20 mouse cellular contexts compared by ENCODE assay signal in the genomic region with DNA sequence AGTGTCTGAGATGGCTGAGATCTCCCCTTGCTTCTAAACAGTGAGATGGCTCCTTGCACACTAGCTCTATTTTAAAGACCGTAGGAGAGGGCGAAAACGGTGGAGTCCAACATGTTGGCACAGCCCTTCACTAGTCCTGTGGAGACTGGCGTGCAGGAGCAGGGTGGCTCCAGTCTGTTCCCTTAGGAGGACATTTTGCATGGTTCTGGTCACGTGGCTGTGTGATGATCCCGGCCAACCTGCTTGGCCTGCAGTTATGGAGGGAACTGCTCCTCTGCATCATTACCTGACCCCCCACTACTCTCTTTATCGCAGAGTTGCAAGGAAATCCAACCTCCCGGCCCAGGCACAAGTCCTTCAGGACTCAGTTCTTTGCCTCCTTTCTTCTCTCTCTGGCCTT. TPM values are rescaled to one million over a fixed set of nuclear protein-coding genes. Genes with fewer than 3 reads are reported as not detected.
DNase-seq lines count a peak whose midpoint lies in the region; ATAC-seq lines count a peak whose summit lies in the region.
"Had no signal": no experiment of that assay in that cellular context is flagged by ENCODE, and none has a peak within 500 bp of the region (broad histone marks: within the 10 kb centered on the region; RNA-seq: fewer than 3 reads in every experiment).

No protein-coding gene starts in this region.

- peak overlapping the region; percentile 6; the same call in 1 of the 2 replicates for H3K9ac ChIP-seq in lung, embryonic 16.5 days (ENCODE audit: low read length)
- peak overlapping the region; percentile 47 for H3K9ac ChIP-seq in intestine, embryonic 16.5 days (ENCODE audit: low read depth, low read length)
- no peak overlapping the region for H3K9ac ChIP-seq in stomach, embryonic 14.5 days (replicated peaks; ENCODE audit: low read depth, low read length)
- no peak overlapping the region for H3K9ac ChIP-seq in forebrain, embryonic 11.5 days (ENCODE audit: low read length)
- H3K9ac ChIP-seq: forebrain, embryonic 12.5 days; forebrain, postnatal 0 days; heart, embryonic 13.5 days; hindbrain, embryonic 12.5 days had no signal

- no peak for ATAC-seq in lung, embryonic 16.5 days (ENCODE audit: low read depth)
- peak; percentile 37; the same call in 1 of the 2 replicates for ATAC-seq in intestine, embryonic 16.5 days
- ATAC-seq in stomach, embryonic 14.5 days (ENCODE audit: insufficient number of reproducible peaks, insufficient read depth, low FRiP score, low read depth): no peak
- ATAC-seq in CD4-positive, CD25-positive, alpha-beta regulatory T cell, adult 4 months: no peak
- no peak for ATAC-seq in forebrain, embryonic 11.5 days (replicated peaks; ENCODE audit: low FRiP score)
- ATAC-seq: forebrain, postnatal 0 days; hindbrain, embryonic 16.5 days had no signal

- peak overlapping the region; percentile 21 for H3K4me3 ChIP-seq in lung, embryonic 16.5 days (ENCODE audit: low read length)
- H3K4me3 ChIP-seq in intestine, embryonic 16.5 days (ENCODE audit: low read length): peak overlapping the region; percentile 39
- 0 out of 2 replicates have a peak overlapping the region, but pooled peaks have one; percentile 3 for H3K4me3 ChIP-seq in stomach, embryonic 14.5 days (ENCODE audit: low read depth, low read length)
- H3K4me3 ChIP-seq in forebrain, embryonic 11.5 days (ENCODE audit: low read depth, low read length): no peak overlapping the region
- H3K4me3 ChIP-seq: forebrain, embryonic 12.5 days; heart, embryonic 13.5 days; hindbrain, embryonic 12.5 days had no signal

- H3K27ac ChIP-seq in lung, embryonic 16.5 days (ENCODE audit: low read length): no peak overlapping the region
- peak overlapping the region; percentile 64 for H3K27ac ChIP-seq in intestine, embryonic 16.5 days (ENCODE audit: low read length)
- H3K27ac ChIP-seq in stomach, embryonic 14.5 days (ENCODE audit: low read length): no peak overlapping the region
- no peak overlapping the region for H3K27ac ChIP-seq in forebrain, embryonic 11.5 days (ENCODE audit: low read depth, low read length)
- H3K27ac ChIP-seq: forebrain, embryonic 12.5 days; heart, embryonic 13.5 days; hindbrain, embryonic 12.5 days had no signal

- H3K27me3 ChIP-seq in lung, embryonic 16.5 days (ENCODE audit: control insufficient read depth, insufficient read depth, low read depth, low read length): peaks cover 22% of the 10 kb centered on the region
- H3K27me3 ChIP-seq in intestine, embryonic 16.5 days (replicated peaks; ENCODE audit: control insufficient read depth, insufficient read depth, low read length): peaks cover 6% of the 10 kb centered on the region; the same call in 1 of the 2 replicates
- H3K27me3 ChIP-seq in stomach, embryonic 14.5 days (ENCODE audit: control insufficient read depth, insufficient read depth, low read length): peaks cover 15% of the 10 kb centered on the region
- H3K27me3 ChIP-seq in forebrain, embryonic 11.5 days (ENCODE audit: control insufficient read depth, insufficient read depth, low read length): peaks cover 32% of the 10 kb centered on the region

- H3K36me3 ChIP-seq in lung, embryonic 16.5 days (ENCODE audit: control insufficient read depth, insufficient read depth, low read length): no peaks in the 10 kb centered on the region
- no peaks in the 10 kb centered on the region for H3K36me3 ChIP-seq in intestine, embryonic 16.5 days (ENCODE audit: control insufficient read depth, insufficient read depth, low read length)
- no peaks in the 10 kb centered on the region for H3K36me3 ChIP-seq in stomach, embryonic 14.5 days (ENCODE audit: control insufficient read depth, insufficient read depth, low read length)
- no peaks in the 10 kb centered on the region for H3K36me3 ChIP-seq in forebrain, embryonic 11.5 days (ENCODE audit: control insufficient read depth, insufficient read depth, low read length)
- H3K36me3 ChIP-seq: forebrain, embryonic 12.5 days; G1E; heart, embryonic 13.5 days; hindbrain, embryonic 12.5 days had no signal

- no peak for DNase-seq in lung, adult 18-20 months
- peak; percentile 43 for DNase-seq in yolk sac, embryonic 10.5 days (ENCODE audit: low spot score)
- DNase-seq in forebrain, embryonic 11.5 days (ENCODE audit: low spot score): no peak
- DNase-seq: adrenal gland, adult 8-10 months; adrenal gland, postnatal 36 days; cerebellum, adult 2 months; cerebellum, postnatal 10 days; forebrain, postnatal 0 days; gastrocnemius, postnatal 36 days; heart, adult 11 months; heart, postnatal 4 days had no signal

- peaks cover 19% of the 10 kb centered on the region for H3K4me1 ChIP-seq in lung, embryonic 16.5 days (replicated peaks; ENCODE audit: control insufficient read depth, insufficient read depth, low read length)
- 0 out of 2 replicates have a peak, but pooled peaks cover 10% of the 10 kb centered on the region for H3K4me1 ChIP-seq in intestine, embryonic 16.5 days (ENCODE audit: control insufficient read depth, insufficient read depth, low read length)
- H3K4me1 ChIP-seq in stomach, embryonic 14.5 days (ENCODE audit: control insufficient read depth, insufficient read depth, low read length): 0 out of 2 replicates have a peak, but pooled peaks cover 7% of the 10 kb centered on the region
- H3K4me1 ChIP-seq in forebrain, embryonic 11.5 days (replicated peaks; ENCODE audit: control insufficient read depth, insufficient read depth, low read length): peaks cover 6% of the 10 kb centered on the region; the same call in 1 of the 2 replicates

- peak overlapping the region; percentile 87 for H3K4me2 ChIP-seq in lung, embryonic 16.5 days (ENCODE audit: low read depth, low read length)
- H3K4me2 ChIP-seq in intestine, embryonic 16.5 days (ENCODE audit: low read depth, low read length): peak overlapping the region; percentile 82
- H3K4me2 ChIP-seq in stomach, embryonic 14.5 days (replicated peaks; ENCODE audit: low read depth, low read length): peak overlapping the region; percentile 28
- no peak overlapping the region for H3K4me2 ChIP-seq in forebrain, embryonic 11.5 days (ENCODE audit: low read depth, low read length, severe bottlenecking)
- H3K4me2 ChIP-seq: forebrain, embryonic 12.5 days; heart, embryonic 13.5 days; hindbrain, embryonic 12.5 days had no signal

- H3K9me3 ChIP-seq in lung, embryonic 16.5 days (ENCODE audit: control insufficient read depth, low read length): no peaks in the 10 kb centered on the region
- H3K9me3 ChIP-seq in intestine, embryonic 16.5 days (ENCODE audit: control insufficient read depth, low read length): no peaks in the 10 kb centered on the region
- no peaks in the 10 kb centered on the region for H3K9me3 ChIP-seq in stomach, embryonic 14.5 days (ENCODE audit: control insufficient read depth, low read depth, low read length)
- no peaks in the 10 kb centered on the region for H3K9me3 ChIP-seq in forebrain, embryonic 11.5 days (ENCODE audit: control insufficient read depth, low read length)
- H3K9me3 ChIP-seq: forebrain, embryonic 12.5 days; heart, embryonic 13.5 days; hindbrain, embryonic 12.5 days had no signal

- WGBS in lung, embryonic 16.5 days: 65% methylated on average over 8 of the region's 8 CpGs
- 65% methylated on average over 8 of the region's 8 CpGs for WGBS in intestine, embryonic 16.5 days
- 63% methylated on average over 8 of the region's 8 CpGs for WGBS in stomach, embryonic 14.5 days
- 72% methylated on average over 8 of the region's 8 CpGs for WGBS in forebrain, embryonic 11.5 days

RNA-seq across cellular contexts. Expression of gene Clic6, which starts 15.0 kb away (rescaled TPM):
- polyA plus RNA-seq in lung, embryonic 16.5 days (2015; fragmentation: Nextera tagmentation; extraction: Ambion mirVana): 15.7 and 16.4 TPM in 2 replicates
- polyA plus RNA-seq in intestine, embryonic 16.5 days (2015; fragmentation: Nextera tagmentation; extraction: Ambion mirVana): 57.4 and 76.6 TPM in 2 replicates
- polyA plus RNA-seq in stomach, embryonic 14.5 days (2014; fragmentation: Nextera tagmentation; extraction: Ambion mirVana): 9.2 and 13.0 TPM in 2 replicates
- polyA plus RNA-seq in CD4-positive, CD25-positive, alpha-beta regulatory T cell, adult 4 months (2017; shearing (Covaris generic)): not detected
- polyA plus RNA-seq in forebrain, embryonic 11.5 days (2014; fragmentation: Nextera tagmentation; extraction: Ambion mirVana): 3.1 and 4.1 TPM in 2 replicates

RNA-seq across cellular contexts. Expression of gene Rcan1, which starts 29.9 kb away (rescaled TPM):
- polyA plus RNA-seq in lung, embryonic 16.5 days (2015; fragmentation: Nextera tagmentation; extraction: Ambion mirVana): 57.7 and 61.2 TPM in 2 replicates
- polyA plus RNA-seq in intestine, embryonic 16.5 days (2015; fragmentation: Nextera tagmentation; extraction: Ambion mirVana): 23.6 and 28.1 TPM in 2 replicates
- polyA plus RNA-seq in stomach, embryonic 14.5 days (2014; fragmentation: Nextera tagmentation; extraction: Ambion mirVana): 21.2 and 22.8 TPM in 2 replicates
- polyA plus RNA-seq in CD4-positive, CD25-positive, alpha-beta regulatory T cell, adult 4 months (2017; shearing (Covaris generic)): 1 to 10 TPM; 1.2 to 2.7 TPM
- 37.4 and 46.9 TPM in 2 replicates for polyA plus RNA-seq in forebrain, embryonic 11.5 days (2014; fragmentation: Nextera tagmentation; extraction: Ambion mirVana)

Comparison
In these comparisons a context has a peak if more than half of its experiments do, and no peak if none do; other contexts are left out.
1. H3K9ac ChIP-seq: peak in lung, embryonic 16.5 days (single experiment) and intestine, embryonic 16.5 days (single experiment); none in stomach, embryonic 14.5 days (single experiment) and forebrain, embryonic 11.5 days (single experiment).